Mouse (Mus musculus) E14TG2a.4 (cell line): ENCODE data around the gene Amdhd1.

Experiments used
- CTCF ChIP-seq: conservative IDR thresholded peaks from 2 replicates; pipeline ENCODE4 v1.5.1; 2014; ENCODE audit warnings: low read length
- NANOG ChIP-seq: IDR thresholded peaks from 2 replicates; pipeline ENCODE4 v1.6.1; 2014; ENCODE audit warnings: borderline replicate concordance, low read length, mixed read lengths
- POU5F1 ChIP-seq: IDR thresholded peaks from 2 replicates; pipeline ENCODE4 v1.6.1; 2014; ENCODE audit warnings: low read length, borderline replicate concordance

GRCm38 (mm10) chr10:93518186-93518585 lies 21.6 kb downstream of the Amdhd1 start:
- TF ChIP-seq CTCF = no peak
- TF ChIP-seq POU5F1 = no peak
- no peak for TF ChIP-seq NANOG
